Mouse (Mus musculus): ENCODE data around the gene Pla2g3.

Gene Pla2g3

DNA sequence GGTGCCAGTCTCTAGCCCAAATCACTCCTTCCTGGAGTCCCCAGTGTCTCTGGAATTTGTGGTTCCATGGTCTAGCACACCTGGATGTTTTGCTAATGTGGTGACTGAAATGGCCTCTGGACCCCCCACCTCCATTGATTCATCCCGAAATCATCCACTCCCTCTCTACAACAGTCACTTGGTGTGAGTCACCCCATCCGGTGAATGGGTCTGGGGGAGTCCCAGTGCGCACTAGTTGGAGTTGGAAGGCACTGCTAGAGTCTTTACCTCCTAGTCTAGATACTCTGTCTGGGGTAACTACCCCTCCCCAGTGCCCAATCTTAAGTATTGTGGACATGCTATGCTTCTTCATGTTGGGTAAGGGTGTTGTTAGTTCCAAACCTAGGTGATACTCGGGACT, 50.3 kb downstream of the Pla2g3 start:
- no peak for DNase-seq (ENCODE audit: low spot score)

DNA sequence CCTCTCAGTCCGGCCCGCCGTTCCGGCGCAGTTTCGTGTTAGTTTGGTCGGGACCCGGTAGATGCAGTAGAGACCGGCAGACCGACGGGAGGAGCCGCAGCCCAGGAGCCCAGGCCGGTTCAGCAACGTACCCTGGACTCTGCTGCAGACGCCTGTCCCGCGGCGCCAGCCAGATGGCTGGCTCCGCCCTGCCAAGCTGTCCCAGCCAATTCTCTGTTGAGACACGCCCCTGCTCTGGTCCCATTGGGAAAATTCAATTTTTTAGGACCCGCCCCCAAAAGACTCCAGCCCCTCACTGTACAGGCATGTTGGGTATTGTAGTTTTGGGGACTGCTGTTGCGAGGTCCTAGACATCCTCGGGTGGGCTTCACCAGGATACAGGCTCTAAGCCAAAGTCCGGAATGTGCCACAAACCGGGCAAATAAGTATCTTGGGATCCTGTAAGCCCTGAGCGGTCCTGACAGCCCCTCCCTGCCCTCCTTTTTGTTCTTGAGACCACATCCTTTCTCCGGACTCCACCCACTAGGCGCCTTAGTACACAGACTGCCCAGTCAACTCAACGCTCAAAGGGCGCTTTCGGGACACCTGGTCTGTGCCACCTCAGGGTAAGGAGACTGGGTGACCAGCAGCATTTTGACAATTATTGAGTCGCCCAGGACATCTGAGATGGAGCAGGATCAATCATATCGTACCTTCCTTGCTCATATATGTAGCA, 51.2 kb downstream of the Pla2g3 start:
- peak; percentile 88 for DNase-seq (ENCODE audit: low spot score)

DNA sequence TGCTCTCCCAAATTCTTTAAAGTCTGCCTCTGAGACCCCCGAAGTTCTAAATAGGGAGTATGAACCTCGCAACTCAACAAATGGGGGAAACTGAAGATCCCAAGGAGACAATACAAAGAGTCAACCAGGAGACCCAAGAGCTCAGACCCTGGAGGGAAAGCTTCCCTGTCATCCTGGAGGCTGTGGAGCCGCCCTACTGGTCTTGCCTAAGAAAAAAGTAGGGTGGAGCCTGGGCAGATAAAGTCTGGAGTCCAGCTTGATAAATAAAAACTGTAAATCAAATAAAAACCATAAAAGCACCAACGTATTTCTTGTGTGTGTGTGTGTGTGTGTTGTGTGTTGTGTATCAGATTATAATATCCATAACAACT, 51.7 kb downstream of the Pla2g3 start:
- no peak for DNase-seq (ENCODE audit: low spot score)

DNA sequence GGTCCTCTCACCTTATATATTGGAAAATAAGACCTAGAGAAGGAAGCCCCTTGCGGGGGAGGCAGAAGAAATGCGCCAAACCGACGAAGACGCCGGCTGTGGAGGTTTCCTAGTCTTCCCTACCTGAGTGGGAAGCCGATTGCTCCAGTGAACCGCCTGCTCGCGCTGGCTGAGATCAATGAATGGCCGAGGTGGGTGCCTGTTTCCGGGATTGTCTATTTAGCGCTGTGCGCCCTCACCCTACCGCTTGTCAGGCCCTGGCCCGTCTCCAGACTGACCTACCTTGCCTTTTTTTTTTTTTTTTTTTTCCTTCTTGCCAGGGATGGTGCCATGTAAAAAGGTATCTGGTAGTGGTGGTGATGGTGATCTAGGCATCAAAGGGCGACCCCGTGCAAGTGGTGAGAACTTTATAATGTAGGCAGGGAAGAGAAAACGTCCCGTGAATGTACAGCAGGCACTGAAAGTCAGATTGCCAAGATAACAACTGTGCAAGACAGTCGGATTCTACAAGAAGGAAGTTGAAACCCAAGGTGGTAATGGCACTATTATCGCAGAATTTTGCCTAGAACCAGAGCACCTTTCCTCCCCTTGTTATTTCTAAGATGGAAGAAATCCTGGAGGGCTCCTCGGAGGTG, 52.5 kb downstream of the Pla2g3 start, which contains the start of gene Smtn:
TSS of gene Smtn (minus strand) at position 162 of the 635 bp plus-strand sequence.
- DNase-seq (ENCODE audit: low spot score): no peak

DNA sequence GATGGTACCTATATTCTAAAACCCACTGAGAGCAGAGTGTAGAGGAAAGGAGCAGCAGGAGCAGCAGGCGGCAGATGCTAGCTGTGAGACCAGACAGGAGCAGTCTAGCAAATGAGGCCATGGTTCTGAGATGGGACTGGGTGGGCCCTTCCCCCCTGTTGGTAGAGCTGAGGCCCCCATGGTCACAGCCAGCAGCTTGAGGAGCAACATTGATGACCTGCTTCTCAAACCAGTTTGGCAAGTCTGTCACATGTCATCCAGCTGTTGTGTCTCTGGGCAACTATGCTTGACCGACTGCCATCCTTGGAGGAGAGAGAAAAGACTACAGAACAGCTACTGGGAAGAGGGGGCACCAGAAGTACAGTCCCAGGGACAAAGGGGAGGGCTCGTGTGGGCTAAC, 53.8 kb downstream of the Pla2g3 start:
- DNase-seq (ENCODE audit: low spot score): no peak

DNA sequence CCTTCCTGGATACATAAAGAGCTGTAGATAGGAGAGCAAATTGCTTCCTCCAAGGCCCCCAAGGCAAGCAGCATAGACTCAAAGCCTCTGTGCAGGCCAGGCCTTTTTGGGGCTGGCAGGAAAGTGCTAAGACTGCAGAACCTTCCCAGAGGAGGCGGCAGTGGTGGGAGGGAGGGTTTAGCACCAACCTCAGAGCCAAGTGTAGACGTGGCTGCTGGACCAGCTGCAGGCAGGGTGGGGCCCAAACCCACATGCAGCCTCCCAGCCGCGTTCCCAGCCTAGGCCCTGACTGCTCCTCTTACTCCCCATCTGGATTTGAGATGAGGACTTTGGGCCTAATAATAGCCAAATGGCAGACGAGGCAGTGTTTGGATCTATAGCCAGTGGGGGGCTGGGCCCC, 54.9 kb downstream of the Pla2g3 start:
- peak; percentile 56 for DNase-seq (ENCODE audit: low spot score)

DNA sequence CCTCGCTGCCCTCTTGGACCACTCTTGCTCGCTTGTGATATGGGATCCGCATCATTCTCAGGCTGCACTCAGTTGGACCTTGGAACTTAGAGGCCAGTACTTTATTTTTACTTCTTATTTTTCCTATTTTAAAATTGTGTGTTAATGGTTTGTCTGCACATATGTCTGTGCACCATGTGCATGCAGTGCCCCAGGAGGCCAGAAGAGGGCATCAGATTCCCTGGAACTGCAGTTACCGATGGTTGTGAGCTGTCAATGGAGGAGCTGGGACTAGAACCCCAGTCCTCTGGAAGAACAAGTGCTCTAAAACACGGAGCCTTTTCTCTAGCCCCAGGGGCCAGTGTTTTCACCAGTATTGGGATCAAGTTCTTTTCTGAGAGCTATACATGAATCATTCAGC, 56.3 kb downstream of the Pla2g3 start:
- no peak for DNase-seq (ENCODE audit: low spot score)

DNA sequence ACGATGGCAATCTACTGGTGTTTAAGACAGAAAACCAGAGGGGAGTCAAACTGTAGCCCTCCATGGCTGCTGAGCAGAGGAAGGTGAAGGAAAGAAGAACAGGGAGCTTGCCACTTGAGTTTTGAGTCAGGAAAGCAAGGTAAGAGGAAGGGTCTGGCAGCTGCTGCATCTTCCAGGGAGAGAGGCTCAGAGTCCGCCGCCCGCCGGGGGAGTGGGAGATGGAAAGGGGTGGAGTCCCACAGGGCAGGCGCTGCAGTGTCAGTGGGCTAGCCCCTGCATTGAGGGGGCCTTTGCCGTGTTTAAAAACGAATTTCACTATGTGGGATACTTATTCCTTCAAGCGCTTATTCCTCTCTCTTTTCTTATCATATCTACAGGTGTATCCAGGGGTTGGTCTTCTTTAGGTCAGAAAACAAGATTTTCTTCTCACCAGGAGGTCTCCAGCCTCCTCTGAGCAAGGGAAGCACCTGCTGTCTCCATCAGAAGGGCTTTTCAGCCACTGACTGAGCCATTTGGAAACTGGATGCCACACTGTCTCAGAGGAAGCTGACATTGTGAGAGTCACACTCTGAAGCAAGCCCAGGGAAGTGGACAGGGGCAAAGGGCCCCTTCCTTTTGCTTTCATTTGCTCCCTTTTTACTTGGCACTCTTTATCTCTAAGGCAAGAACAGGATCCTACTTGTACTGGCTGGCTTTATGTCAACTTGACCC, 57.6 kb downstream of the Pla2g3 start:
- no peak for DNase-seq (ENCODE audit: low spot score)

DNA sequence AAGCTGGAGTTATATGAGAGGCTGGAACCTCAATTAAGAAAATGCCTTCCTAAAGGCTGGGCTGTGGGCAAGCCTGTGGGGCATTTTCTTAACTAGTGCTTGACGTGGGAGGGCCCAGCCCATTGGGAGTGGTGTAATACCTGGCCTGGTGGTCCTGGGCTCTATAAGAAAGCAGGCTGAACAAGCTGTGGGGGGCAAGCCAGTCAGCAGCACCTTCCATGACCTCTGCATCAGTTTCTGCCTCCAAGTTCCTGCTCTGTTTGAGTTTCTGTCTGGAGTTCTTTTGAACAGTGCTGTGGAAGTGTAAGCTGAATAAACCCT, 58.1 kb downstream of the Pla2g3 start:
- no peak for DNase-seq (ENCODE audit: low spot score)

DNA sequence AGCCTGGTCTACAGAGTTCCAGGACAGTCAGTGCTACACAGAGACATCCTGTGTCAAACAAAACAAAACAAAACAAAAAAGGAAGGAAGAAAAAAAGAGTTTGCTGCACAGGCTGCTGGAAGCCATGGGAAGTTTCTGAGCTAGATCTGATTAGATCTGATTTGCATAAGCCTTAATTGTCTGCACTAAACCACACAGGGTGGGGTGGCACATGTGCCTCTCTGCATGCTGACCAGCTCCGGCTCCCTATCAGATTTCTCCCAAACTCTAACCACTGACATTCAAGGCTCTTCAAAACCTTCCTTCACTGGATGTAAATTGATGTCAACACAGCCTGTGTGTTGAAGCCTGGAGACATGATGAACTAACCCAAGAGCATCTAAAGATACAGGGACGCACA, 59.0 kb downstream of the Pla2g3 start:
- DNase-seq (ENCODE audit: low spot score): no peak

DNA sequence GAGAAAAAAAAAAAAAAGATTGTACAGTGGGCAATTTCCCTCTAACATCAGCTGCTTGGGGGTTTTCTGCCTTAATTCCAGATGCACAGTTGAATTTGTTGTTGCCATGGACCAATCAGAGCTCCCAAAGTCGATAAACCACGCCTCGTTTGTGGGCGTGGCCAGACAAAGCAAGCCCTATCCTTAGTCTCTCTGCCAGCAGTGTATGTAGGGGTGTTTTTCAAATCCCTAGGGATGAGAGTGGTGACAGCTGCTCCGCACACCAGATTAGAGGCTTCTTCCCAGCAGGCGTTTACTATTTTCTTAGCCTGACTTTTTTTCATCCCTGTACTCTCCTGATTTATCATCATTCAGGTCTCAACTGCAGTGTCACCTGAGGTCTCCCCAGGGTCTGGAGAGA, 59.9 kb downstream of the Pla2g3 start:
- no peak for DNase-seq (ENCODE audit: low spot score)

DNA sequence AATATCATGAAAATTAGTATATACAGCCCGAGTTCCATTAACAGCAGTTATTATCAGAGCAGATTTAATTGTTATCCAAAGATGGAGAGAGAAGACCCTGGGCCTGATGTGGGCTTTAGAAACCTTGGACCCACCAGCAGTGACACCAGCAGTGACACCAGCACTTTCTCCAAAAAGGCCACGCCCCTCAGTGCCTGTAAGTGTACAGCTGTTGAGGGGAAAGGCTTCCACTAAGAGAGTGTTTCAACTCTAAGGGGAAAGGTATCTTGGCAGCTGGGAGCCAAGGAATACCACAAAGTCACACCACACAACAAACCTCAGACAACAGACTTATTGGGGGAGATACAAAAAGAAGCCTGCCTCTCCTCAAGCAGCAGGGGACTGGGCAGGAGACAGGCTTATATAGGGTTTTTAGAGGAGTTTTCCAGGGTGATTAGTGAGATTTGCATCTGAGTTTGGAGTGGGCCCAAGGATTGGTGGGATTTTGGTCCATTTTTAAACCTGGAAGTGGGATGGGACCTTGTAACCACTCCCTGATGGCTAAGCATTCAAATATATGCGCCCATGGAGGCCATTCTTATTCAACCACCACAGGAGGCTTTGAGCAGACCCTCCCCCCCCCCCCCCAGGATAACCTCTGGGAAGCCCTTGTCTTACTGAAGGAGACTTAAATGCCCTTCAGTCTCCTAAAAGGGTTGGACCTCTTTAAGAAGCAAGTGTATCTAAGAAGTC, 60.6 kb downstream of the Pla2g3 start:
- no peak for DNase-seq (ENCODE audit: low spot score)

Measured in testis, postnatal 14 days (tissue).